Mouse (Mus musculus) liver, postnatal 0 days (tissue): ENCODE data around the gene Prss33.

ENCODE experiments used
- CTCF ChIP-seq: sonication (generic); IDR thresholded peaks from 2 replicates; pipeline ENCODE4 v1.5.1; 2016; ENCODE audit warnings: antibody characterized with exemption, low read depth
- EP300 ChIP-seq: IDR thresholded peaks from 2 replicates; pipeline ENCODE4 v1.6.1; 2016; ENCODE audit warnings: antibody characterized with exemption, low read depth, mild to moderate bottlenecking

GRCm38 (mm10) chr17:23790269-23791078 lies 45.4 kb downstream of the Prss33 start, which contains the start of gene Srrm2:
- TF ChIP-seq CTCF (0 out of 2 replicates have a peak, but pooled peaks have one; percentile 2), EP300 (no peak)
